ENCODE assay signal across 9 mouse cellular contexts in genomic region chr5:117836930-117837329, GRCm38 (mm10). TPM values are rescaled to one million over a fixed set of nuclear protein-coding genes. Genes with fewer than 3 reads are reported as not detected.
DNase-seq lines count a peak whose midpoint lies in the region; ATAC-seq and TF ChIP-seq lines count a peak whose summit lies in the region.
"Had no signal": no experiment of that assay in that cellular context is flagged by ENCODE, and none has a peak within 500 bp of the region (broad histone marks: within the 10 kb centered on the region; RNA-seq: fewer than 3 reads in every experiment).

No protein-coding gene starts in this region.

- no peak overlapping the region for H3K4me3 ChIP-seq in heart, embryonic 12.5 days
- no peak overlapping the region for H3K4me3 ChIP-seq in layer of hippocampus, adult 2 months

- peak; percentile 98 for TF ChIP-seq CTCF in layer of hippocampus, adult 2 months (conservative IDR thresholded peaks at IDR 0.05)

- no peaks in the 10 kb centered on the region for H3K36me3 ChIP-seq in heart, embryonic 12.5 days

- H3K27me3 ChIP-seq in heart, embryonic 12.5 days (replicated peaks), result peaks cover 48% of the 10 kb centered on the region

- ATAC-seq in heart, embryonic 12.5 days (ENCODE audit: insufficient number of reproducible peaks, low FRiP score), result no peak
- ATAC-seq in frontal cortex, adult (ENCODE audit: low TSS enrichment), result 0 out of 2 replicates have a peak, but pooled peaks have one; percentile 27

- no peak overlapping the region for H3K27ac ChIP-seq in heart, embryonic 12.5 days (ENCODE audit: poor library complexity, severe bottlenecking)
- no peak overlapping the region for H3K27ac ChIP-seq in layer of hippocampus, adult 2 months
- H3K27ac ChIP-seq: macrophage had no signal

- no peak overlapping the region for H3K9ac ChIP-seq in heart, embryonic 12.5 days

- DNase-seq in heart, adult 18-20 months, result peak; percentile 11 to 78
- peak; percentile 12 for DNase-seq in CD4-positive helper T cell, adult 2 months (ENCODE audit: low read depth, low spot score)
- DNase-seq in brain, adult 2 months (ENCODE audit: low read depth, low spot score), result peak; percentile 87
- DNase-seq in layer of hippocampus, adult 2 months (ENCODE audit: low spot score in 2 of 2), result peak; percentile 62 to 82
- peak; percentile 31 to 61 for DNase-seq in lung, postnatal 4 days
- peak; percentile 37 for DNase-seq in thymus, postnatal 14 days

- H3K9me3 ChIP-seq in heart, embryonic 12.5 days (replicated peaks), result peaks cover 6% of the 10 kb centered on the region; the same call in 1 of the 2 replicates

- H3K4me2 ChIP-seq in heart, embryonic 12.5 days, result no peak overlapping the region

- no peaks in the 10 kb centered on the region for H3K4me1 ChIP-seq in heart, embryonic 12.5 days (replicated peaks)

- 12% methylated on average over 5 of the region's 5 CpGs for WGBS in heart, embryonic 12.5 days

RNA-seq across cellular contexts. Expression of gene Nos1, which starts 56.1 kb away (rescaled TPM):
- total RNA-seq in heart, adult 18-20 months (2021), result under 1 TPM; 0.28 to 0.72 TPM
- polyA plus RNA-seq in heart, embryonic 12.5 days (2016; fragmentation: Nextera tagmentation; extraction: Ambion mirVana), result 0.09 and 0.10 TPM in 2 replicates
- total RNA-seq in layer of hippocampus, adult 2 months (2021), result 10 to 100 TPM; 71.3 to 76.9 TPM
- polyA plus RNA-seq: macrophage had no signal

Comparison
In these comparisons a context has a peak if more than half of its experiments do, and no peak if none do; other contexts are left out.
1. DNase-seq: peak in every context shown above with its lines; median percentile 87 in brain, adult 2 months; 72 in layer of hippocampus, adult 2 months; 46 in lung, postnatal 4 days; 44 in heart, adult 18-20 months; 37 in thymus, postnatal 14 days; 12 in CD4-positive helper T cell, adult 2 months.
2. RNA of gene Nos1, which starts 56.1 kb away (total RNA-seq): 71.3 to 76.9 TPM in layer of hippocampus, adult 2 months; 0.28 to 0.72 TPM in heart, adult 18-20 months; every median in the first group is over 10 times any median in the second.